Mouse (Mus musculus) heart, embryonic 14.5 days (tissue): ENCODE measurements around the gene Akr1c14. TPM values are rescaled to one million over a fixed set of nuclear protein-coding genes. Genes with fewer than 3 reads are reported as not detected.

Experiments used
- ATAC-seq: fragments of 200-750 bp; cut with Nextera tagmentation; 2 replicates; pipeline ENCODE4 v1.8.0; 2017; ENCODE audit warnings: low read depth, moderate TSS enrichment; ENCODE audit not compliant: insufficient number of reproducible peaks, insufficient read depth, low FRiP score
- H3K27ac ChIP-seq, 2 experiments: fragments of 200-500 bp in 1 of 2; fragments of 300-500 bp in 1 of 2; sonication (generic) in 1 of 2; replicated peaks in 1 of 2; 2 replicates each; pipeline ENCODE4 v1.5.1; 2012 to 2014; ENCODE audit warnings: low read depth in 2 of 2, low read length in 2 of 2, control low read depth in 1 of 2, mild to moderate bottlenecking in 1 of 2, mixed read lengths in 1 of 2; ENCODE audit not compliant: control insufficient read depth in 1 of 2, insufficient read depth in 1 of 2
- H3K27me3 ChIP-seq: fragments of 300-500 bp; sonication (generic); 2 replicates; pipeline ENCODE4 v1.6.1; 2014; ENCODE audit warnings: mild to moderate bottlenecking, low read length, control low read depth; ENCODE audit not compliant: control insufficient read depth, insufficient read depth
- H3K36me3 ChIP-seq: fragments of 300-500 bp; sonication (generic); 2 replicates; pipeline ENCODE4 v1.6.1; 2014; ENCODE audit warnings: mild to moderate bottlenecking, control low read depth, low read length, mixed read lengths; ENCODE audit not compliant: control insufficient read depth, insufficient read depth
- H3K4me1 ChIP-seq, 2 experiments: fragments of 200-500 bp in 1 of 2; fragments of 300-500 bp in 1 of 2; sonication (generic) in 1 of 2; 2 replicates each; pipeline ENCODE4 v1.6.1; 2012 to 2014; ENCODE audit warnings: low read length in 2 of 2, control low read depth in 1 of 2, mixed read lengths in 1 of 2; ENCODE audit not compliant: control insufficient read depth in 2 of 2, insufficient read depth in 2 of 2
- H3K4me2 ChIP-seq: fragments of 300-500 bp; sonication (generic); 2 replicates; pipeline ENCODE4 v1.6.1; 2014; ENCODE audit warnings: mild to moderate bottlenecking, low read length
- H3K4me3 ChIP-seq, 2 experiments: fragments of 200-500 bp in 1 of 2; fragments of 300-500 bp in 1 of 2; sonication (generic) in 1 of 2; 2 replicates each; pipeline ENCODE4 v1.5.1; 2012 to 2014; ENCODE audit warnings: low read length in 2 of 2, mild to moderate bottlenecking in 2 of 2, control low read depth in 1 of 2, low read depth in 1 of 2, moderate library complexity in 1 of 2; ENCODE audit not compliant: control insufficient read depth in 1 of 2, insufficient read depth in 1 of 2
- H3K9ac ChIP-seq: fragments of 300-500 bp; sonication (generic); 2 replicates; pipeline ENCODE4 v1.6.1; 2014; ENCODE audit warnings: mild to moderate bottlenecking, low read length
- H3K9me3 ChIP-seq: fragments of 300-500 bp; sonication (generic); 2 replicates; pipeline ENCODE4 v1.6.1; 2016; ENCODE audit warnings: low read length, control low read depth; ENCODE audit not compliant: control insufficient read depth
- WGBS: fragments of 180-500 bp; shearing (Covaris S2); extraction: QIAGEN DNeasy Blood & Tissue Kit; methylation state at CpG from one replicate; pipeline ENCODE4 v1.1.7; 2014; 5-methylcytosine and 5-hydroxymethylcytosine counted together
- polyA plus RNA-seq: library from polyadenylated mRNA; unstranded; fragments of >200 nt; fragmentation: Nextera tagmentation; extraction: Ambion mirVana; gene quantifications from 2 replicates; pipeline ENCODE4 v1.2.1, GENCODE M21; 2014

The Akr1c14 gene
- 2.0 and 3.1 TPM in 2 replicates for polyA plus RNA-seq

DNA sequence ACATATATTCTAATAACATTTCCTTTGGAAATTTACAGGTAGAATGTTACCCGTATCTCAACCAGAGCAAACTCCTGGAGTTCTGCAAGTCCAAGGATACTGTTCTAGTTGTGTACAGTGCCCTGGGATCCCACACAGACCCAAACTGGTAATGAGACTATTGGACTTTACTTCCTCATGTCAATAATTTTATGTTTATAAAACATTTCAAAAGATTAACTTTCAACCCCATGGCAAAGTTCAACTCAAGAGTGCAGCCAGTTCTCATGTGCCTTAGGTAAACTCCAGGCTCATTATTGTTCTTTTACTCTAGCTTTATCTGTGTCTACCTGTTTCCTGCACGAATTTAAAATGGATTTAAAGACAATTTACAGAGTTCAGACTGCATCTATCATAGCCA lies at the start of gene Akr1c14:
Gene Akr1c14, plus strand, starts transcription at position 293 of the 400 bp plus-strand sequence.
- WGBS = 58% methylated on average over 2 of the region's 2 CpGs
- no peak for ATAC-seq
- no peak within 1 kb of the TSS for H3K9ac ChIP-seq
- no peaks in the 10 kb centered on the region for H3K36me3 ChIP-seq
- H3K4me2 ChIP-seq = no peak within 1 kb of the TSS
- H3K4me1 ChIP-seq = no peaks in the 10 kb centered on the region
- no peaks in the 10 kb centered on the region for H3K9me3 ChIP-seq
- H3K27ac ChIP-seq = no peak within 1 kb of the TSS
- H3K27me3 ChIP-seq = no peaks in the 10 kb centered on the region
- H3K4me3 ChIP-seq = no peak within 1 kb of the TSS

DNA sequence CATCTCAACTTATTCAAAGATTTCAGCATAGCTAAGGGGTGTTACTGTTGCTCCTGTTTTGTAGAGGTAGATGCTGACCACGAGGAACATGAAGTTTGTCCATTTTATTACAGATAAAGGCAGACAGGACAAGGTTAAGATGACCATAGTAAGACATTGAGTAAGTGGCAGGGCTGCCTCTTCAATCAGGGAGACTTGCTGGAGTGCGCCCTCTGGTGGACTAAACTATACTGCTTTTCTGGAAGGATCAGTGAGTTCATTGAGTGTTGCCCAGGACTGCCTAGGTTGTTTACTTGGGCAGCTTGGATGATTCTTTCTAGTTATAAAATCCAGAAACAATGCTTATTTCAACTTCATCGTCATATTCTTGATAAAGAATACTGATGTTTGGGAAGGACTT lies 47.1 kb upstream of the Akr1c14 start:
- Histone ChIP-seq H3K27me3 (no peaks in the 10 kb centered on the region), H3K4me3 (no peak overlapping the region), H3K9me3 (no peaks in the 10 kb centered on the region), H3K9ac (no peak overlapping the region), H3K27ac (no peak overlapping the region), H3K4me1 (no peaks in the 10 kb centered on the region), H3K4me2 (no peak overlapping the region), H3K36me3 (no peaks in the 10 kb centered on the region)
- 10% methylated on average over 3 of the region's 3 CpGs for WGBS
- ATAC-seq = no peak

DNA sequence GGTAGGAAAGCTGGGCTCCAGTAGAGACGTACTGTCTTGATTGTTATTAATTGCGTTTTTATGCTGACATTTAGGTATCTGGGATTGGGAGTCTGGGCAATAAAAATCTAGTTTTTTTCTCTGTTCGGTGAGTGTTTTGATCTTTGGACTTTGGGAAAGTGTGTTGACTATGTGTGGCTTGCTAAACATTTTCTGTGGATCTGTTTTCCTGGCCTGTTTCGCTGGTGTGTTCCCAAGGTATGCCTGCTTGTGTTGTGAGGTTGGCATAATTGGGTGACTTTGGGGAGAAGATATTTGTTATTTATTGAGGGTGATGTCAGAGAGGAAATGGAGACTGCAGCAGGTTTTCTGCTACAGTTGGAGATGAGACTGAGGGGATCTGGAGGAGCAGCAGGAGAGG lies 38.0 kb upstream of the Akr1c14 start:
- Histone ChIP-seq H3K36me3 (no peaks in the 10 kb centered on the region), H3K9me3 (no peaks in the 10 kb centered on the region), H3K4me2 (no peak overlapping the region), H3K4me3 (no peak overlapping the region), H3K9ac (no peak overlapping the region), H3K27ac (no peak overlapping the region), H3K27me3 (no peaks in the 10 kb centered on the region), H3K4me1 (no peaks in the 10 kb centered on the region)
- ATAC-seq = no peak
- 70% methylated on average over 4 of the region's 4 CpGs for WGBS

DNA sequence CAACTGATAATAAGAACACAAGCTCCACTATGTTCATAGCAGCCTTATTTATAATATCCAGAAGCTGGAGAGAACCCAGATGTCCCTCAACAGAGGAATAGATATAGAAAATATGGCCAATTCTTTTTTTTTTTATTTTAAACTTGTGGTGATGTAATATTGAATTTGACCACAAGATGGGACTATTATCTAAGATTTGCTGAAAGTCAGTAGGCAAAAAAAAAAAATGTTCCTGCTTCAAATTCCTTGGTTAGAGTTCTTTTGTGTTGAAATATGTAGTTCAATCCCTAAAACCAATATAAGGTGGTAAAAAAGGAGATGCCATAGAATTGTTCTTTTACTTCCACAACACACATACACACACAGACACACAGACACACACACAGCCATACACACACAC lies 35.0 kb upstream of the Akr1c14 start:
- no peak for ATAC-seq
- no peak overlapping the region for H3K27ac ChIP-seq
- no peak overlapping the region for H3K9ac ChIP-seq
- no peaks in the 10 kb centered on the region for H3K9me3 ChIP-seq
- no peak overlapping the region for H3K4me3 ChIP-seq
- no peaks in the 10 kb centered on the region for H3K4me1 ChIP-seq
- no peak overlapping the region for H3K4me2 ChIP-seq
- no peaks in the 10 kb centered on the region for H3K36me3 ChIP-seq
- no peaks in the 10 kb centered on the region for H3K27me3 ChIP-seq

DNA sequence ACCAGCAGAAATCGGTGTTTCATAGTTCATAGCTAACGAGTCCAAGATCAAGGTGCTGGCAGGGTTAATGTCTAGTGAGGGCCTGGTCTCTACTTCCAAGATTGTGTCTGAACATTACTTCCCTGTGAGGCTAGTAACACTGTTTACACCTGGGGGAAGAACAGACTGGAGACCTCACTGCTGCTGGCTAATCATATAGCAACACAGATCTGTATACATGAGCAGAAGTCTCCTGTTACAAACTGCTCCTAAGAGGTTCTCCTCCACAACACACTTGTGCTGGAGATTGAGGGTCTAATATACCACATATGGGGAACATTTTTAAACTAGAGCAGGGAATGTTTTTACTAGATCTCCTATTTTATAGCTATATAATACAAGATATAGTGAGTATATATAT lies 18.9 kb upstream of the Akr1c14 start:
- WGBS = 67% methylated on average over 2 of the region's 2 CpGs
- Histone ChIP-seq H3K27ac (no peak overlapping the region), H3K9me3 (no peaks in the 10 kb centered on the region), H3K4me1 (no peaks in the 10 kb centered on the region), H3K27me3 (no peaks in the 10 kb centered on the region), H3K4me3 (no peak overlapping the region), H3K4me2 (no peak overlapping the region), H3K9ac (no peak overlapping the region), H3K36me3 (no peaks in the 10 kb centered on the region)
- no peak for ATAC-seq

DNA sequence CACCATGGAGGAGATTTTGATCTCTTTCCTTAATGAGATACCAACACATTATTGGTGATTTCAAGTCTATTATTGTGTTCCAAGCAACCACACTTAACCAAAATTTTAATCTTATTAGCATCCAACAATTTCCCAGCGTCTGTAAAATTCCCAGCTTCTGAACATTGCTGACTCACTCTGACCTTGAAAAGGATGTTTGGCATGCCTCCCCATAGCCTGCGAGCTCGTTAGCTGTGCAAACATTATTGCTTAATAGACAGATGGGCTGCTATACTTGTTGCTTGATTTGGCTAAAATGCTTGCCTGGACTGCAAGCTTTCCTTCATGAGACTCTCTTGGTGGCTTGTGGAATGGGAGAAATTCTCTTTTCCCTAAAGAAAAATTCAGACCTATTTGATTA lies 16.3 kb upstream of the Akr1c14 start:
- Histone ChIP-seq H3K9ac (no peak overlapping the region), H3K4me2 (no peak overlapping the region), H3K36me3 (no peaks in the 10 kb centered on the region), H3K4me1 (no peaks in the 10 kb centered on the region), H3K9me3 (no peaks in the 10 kb centered on the region), H3K27ac (no peak overlapping the region), H3K4me3 (no peak overlapping the region), H3K27me3 (no peaks in the 10 kb centered on the region)
- no peak for ATAC-seq
- 68% methylated on average over 3 of the region's 3 CpGs for WGBS

DNA sequence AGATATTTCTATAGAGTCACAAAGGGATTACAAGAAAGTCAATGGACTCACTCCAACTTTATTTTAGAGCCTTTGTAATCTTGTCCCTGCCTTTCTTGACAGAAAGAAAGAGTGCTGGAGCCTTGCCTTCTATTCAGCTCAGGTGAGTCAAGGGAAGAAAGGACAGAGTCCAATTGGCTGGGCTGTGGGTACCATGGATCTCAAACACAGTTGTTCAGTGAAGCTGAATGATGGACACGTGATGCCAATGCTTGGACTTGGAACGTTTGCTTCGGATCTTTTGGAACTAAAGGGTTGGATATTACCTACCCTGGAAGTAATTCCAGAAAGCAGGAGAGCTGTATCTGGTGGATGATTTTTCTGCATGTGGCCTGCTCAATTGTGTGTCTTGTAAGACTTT lies 13.8 kb upstream of the Akr1c14 start:
- ATAC-seq = no peak
- no peaks in the 10 kb centered on the region for H3K36me3 ChIP-seq
- H3K27me3 ChIP-seq = no peaks in the 10 kb centered on the region
- no peaks in the 10 kb centered on the region for H3K4me1 ChIP-seq
- H3K9ac ChIP-seq = no peak overlapping the region
- WGBS = 65% methylated on average over 3 of the region's 3 CpGs
- H3K4me2 ChIP-seq = no peak overlapping the region
- no peaks in the 10 kb centered on the region for H3K9me3 ChIP-seq
- H3K4me3 ChIP-seq = no peak overlapping the region
- no peak overlapping the region for H3K27ac ChIP-seq

DNA sequence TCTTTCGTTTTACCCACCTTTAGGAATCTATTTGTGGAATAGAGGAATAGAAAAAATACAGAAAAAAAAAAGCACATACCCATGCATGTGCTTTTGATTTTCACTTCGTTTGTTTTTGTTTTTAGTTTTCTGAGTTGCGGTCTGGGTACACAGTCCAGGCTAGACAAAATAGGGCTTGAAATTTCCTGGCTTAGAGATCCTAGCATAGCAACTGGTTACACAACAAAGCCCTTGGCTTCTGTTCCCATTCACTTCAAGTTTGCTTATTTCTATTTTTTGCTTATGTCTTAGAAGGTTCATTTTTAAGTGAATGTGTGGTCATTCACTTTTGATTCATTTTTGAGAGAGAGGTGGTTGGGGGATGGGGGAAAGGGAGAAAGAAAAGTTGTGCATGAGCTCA lies 2.7 kb upstream of the Akr1c14 start:
- Histone ChIP-seq H3K4me3 (no peak overlapping the region), H3K9ac (no peak overlapping the region), H3K9me3 (no peaks in the 10 kb centered on the region), H3K4me1 (no peaks in the 10 kb centered on the region), H3K36me3 (no peaks in the 10 kb centered on the region), H3K4me2 (no peak overlapping the region), H3K27ac (no peak overlapping the region), H3K27me3 (no peaks in the 10 kb centered on the region)
- no peak for ATAC-seq
- WGBS = 66% methylated on average over 3 of the region's 3 CpGs
